Mouse (Mus musculus) intestine, embryonic 14.5 days (tissue): ENCODE measurements around the gene Creb1. TPM values are rescaled to one million over a fixed set of nuclear protein-coding genes. Genes with fewer than 3 reads are reported as not detected.
"Not testable (repeated sequence)": the region's sequence is repeated elsewhere in the genome, so short reads cannot be mapped to it uniquely, and the experiment has no call there.

Experiments
- ATAC-seq: fragments of 200-750 bp; cut with Nextera tagmentation; replicated peaks from 2 replicates; pipeline ENCODE4 v1.8.0; 2017; ENCODE audit warnings: low read depth, moderate number of reproducible peaks, moderate TSS enrichment, moderate library complexity; ENCODE audit not compliant: low FRiP score, low TSS enrichment
- DNase-seq: peaks from one replicate; pipeline ENCODE4 v3.0.0-alpha.2; 2018; ENCODE audit warnings: low spot score
- H3K27ac ChIP-seq: fragments of 300-500 bp; sonication (generic); 2 replicates; pipeline ENCODE4 v1.5.1; 2014; ENCODE audit warnings: low read depth, mild to moderate bottlenecking, control low read depth
- H3K27me3 ChIP-seq: fragments of 300-500 bp; sonication (generic); replicated peaks from 2 replicates; pipeline ENCODE4 v1.6.1; 2014; ENCODE audit warnings: low read length, control low read depth; ENCODE audit not compliant: control insufficient read depth, insufficient read depth
- H3K36me3 ChIP-seq: fragments of 300-500 bp; sonication (generic); 2 replicates; pipeline ENCODE4 v1.6.1; 2014; ENCODE audit warnings: low read length, control low read depth; ENCODE audit not compliant: control insufficient read depth, insufficient read depth
- H3K4me1 ChIP-seq: fragments of 300-500 bp; sonication (generic); replicated peaks from 2 replicates; pipeline ENCODE4 v1.6.1; 2014; ENCODE audit warnings: low read length, control low read depth, mixed read lengths; ENCODE audit not compliant: control insufficient read depth, insufficient read depth
- H3K4me2 ChIP-seq: fragments of 300-500 bp; sonication (generic); 2 replicates; pipeline ENCODE4 v1.6.1; 2014; ENCODE audit warnings: low read length
- H3K4me3 ChIP-seq: fragments of 300-500 bp; sonication (generic); 2 replicates; pipeline ENCODE4 v1.5.1; 2014; ENCODE audit warnings: low read depth, low read length, control low read depth, mixed read lengths
- H3K9ac ChIP-seq: fragments of 300-500 bp; sonication (generic); 2 replicates; pipeline ENCODE4 v1.6.1; 2014; ENCODE audit warnings: mild to moderate bottlenecking, low read length
- H3K9me3 ChIP-seq: fragments of 300-500 bp; sonication (generic); 2 replicates; pipeline ENCODE4 v1.6.1; 2016; ENCODE audit warnings: low read length, control low read depth; ENCODE audit not compliant: control insufficient read depth
- WGBS: fragments of 180-500 bp; shearing (Covaris S2); extraction: QIAGEN DNeasy Blood & Tissue Kit; methylation state at CpG from one replicate; pipeline ENCODE4 v1.1.7; 2014; 5-methylcytosine and 5-hydroxymethylcytosine counted together
- polyA plus RNA-seq: library from polyadenylated mRNA; unstranded; fragments of >200 nt; fragmentation: Nextera tagmentation; extraction: Ambion mirVana; gene quantifications from 2 replicates; pipeline ENCODE4 v1.2.1, GENCODE M21; 2014

The Creb1 gene
- polyA plus RNA-seq, 1 experiment from 2014 or later: 38.9 TPM

GRCm38 (mm10) chr1:64560105-64560504, 27.7 kb downstream of the Creb1 start:
- H3K27ac ChIP-seq: no peak overlapping the region
- WGBS: 97% methylated on average over 3 of the region's 3 CpGs
- peaks cover 49% of the 10 kb centered on the region for H3K36me3 ChIP-seq
- H3K4me1 ChIP-seq: no peaks in the 10 kb centered on the region
- H3K9me3 ChIP-seq: no peaks in the 10 kb centered on the region
- ATAC-seq: no peak
- no peak for DNase-seq
- no peak overlapping the region for H3K4me3 ChIP-seq
- H3K27me3 ChIP-seq: no peaks in the 10 kb centered on the region
- H3K4me2 ChIP-seq: no peak overlapping the region
- H3K9ac ChIP-seq: no peak overlapping the region

GRCm38 (mm10) chr1:64568206-64568605, 35.8 kb downstream of the Creb1 start:
- Histone ChIP-seq H3K36me3 (peaks cover 64% of the 10 kb centered on the region), H3K9ac (no peak overlapping the region), H3K27ac (no peak overlapping the region), H3K4me2 (no peak overlapping the region), H3K9me3 (no peaks in the 10 kb centered on the region), H3K27me3 (no peaks in the 10 kb centered on the region), H3K4me1 (no peaks in the 10 kb centered on the region), H3K4me3 (no peak overlapping the region)
- ATAC-seq (no peak), DNase-seq (no peak)

- H3K4me3 ChIP-seq: no peak overlapping the region
- DNase-seq (no peak), ATAC-seq (no peak)
- no peak overlapping the region for H3K27ac ChIP-seq
- H3K27me3 ChIP-seq: no peaks in the 10 kb centered on the region
- no peaks in the 10 kb centered on the region for H3K9me3 ChIP-seq
- peaks cover 57% of the 10 kb centered on the region for H3K36me3 ChIP-seq
- H3K9ac ChIP-seq: no peak overlapping the region
- no peaks in the 10 kb centered on the region for H3K4me1 ChIP-seq
- WGBS: 88% methylated on average over 7 of the region's 7 CpGs
- H3K4me2 ChIP-seq: no peak overlapping the region
Observed at GRCm38 (mm10) chr1:64576022-64576421, 43.6 kb downstream of the Creb1 start.

- H3K9me3 ChIP-seq: no peaks in the 10 kb centered on the region
- H3K27me3 ChIP-seq: no peaks in the 10 kb centered on the region
- H3K4me3 ChIP-seq: no peak overlapping the region
- no peaks in the 10 kb centered on the region for H3K4me1 ChIP-seq
- ATAC-seq (no peak), DNase-seq (no peak)
- no peak overlapping the region for H3K27ac ChIP-seq
- H3K4me2 ChIP-seq: no peak overlapping the region
- whole genome bisulfite sequencing: 88% methylated on average over 2 of the region's 2 CpGs
- peaks cover 60% of the 10 kb centered on the region for H3K36me3 ChIP-seq
- H3K9ac ChIP-seq: no peak overlapping the region
Observed at GRCm38 (mm10) chr1:64576732-64577131, 44.3 kb downstream of the Creb1 start.

- H3K27ac ChIP-seq, ATAC-seq, H3K9me3 ChIP-seq, H3K9ac ChIP-seq, H3K4me2 ChIP-seq, DNase-seq, H3K4me3 ChIP-seq, H3K4me1 ChIP-seq, H3K27me3 ChIP-seq: not testable (repeated sequence)
- H3K36me3 ChIP-seq: peaks cover 64% of the 10 kb centered on the region
- WGBS: 55% methylated on average over 9 of the region's 9 CpGs
Observed at GRCm38 (mm10) chr1:64577911-64578310, 45.5 kb downstream of the Creb1 start.

- Histone ChIP-seq H3K4me2 (no peak overlapping the region), H3K4me3 (no peak overlapping the region), H3K4me1 (no peaks in the 10 kb centered on the region), H3K27ac (no peak overlapping the region), H3K27me3 (no peaks in the 10 kb centered on the region), H3K9ac (no peak overlapping the region), H3K36me3 (peaks cover 62% of the 10 kb centered on the region), H3K9me3 (no peaks in the 10 kb centered on the region)
- DNase-seq (no peak), ATAC-seq (no peak)
- 93% methylated on average over 3 of the region's 3 CpGs for WGBS
Observed at GRCm38 (mm10) chr1:64578801-64579200, 46.4 kb downstream of the Creb1 start.

GRCm38 (mm10) chr1:64598926-64599325, 66.5 kb downstream of the Creb1 start:
- Histone ChIP-seq H3K9ac (no peak overlapping the region), H3K9me3 (no peaks in the 10 kb centered on the region), H3K4me2 (no peak overlapping the region), H3K36me3 (peaks cover 33% of the 10 kb centered on the region; the same call in 1 of the 2 replicates), H3K4me1 (no peaks in the 10 kb centered on the region), H3K27ac (no peak overlapping the region), H3K27me3 (no peaks in the 10 kb centered on the region), H3K4me3 (no peak overlapping the region)
- WGBS: 61% methylated on average over 5 of the region's 5 CpGs
- no peak for ATAC-seq
- no peak for DNase-seq

GRCm38 (mm10) chr1:64600413-64601077, 68.1 kb downstream of the Creb1 start:
- H3K4me3 ChIP-seq: no peak overlapping the region
- H3K9ac ChIP-seq: no peak overlapping the region
- H3K27ac ChIP-seq: no peak overlapping the region
- no peaks in the 10 kb centered on the region for H3K27me3 ChIP-seq
- H3K4me2 ChIP-seq: no peak overlapping the region
- ATAC-seq: no peak
- 84% methylated on average over 7 of the region's 7 CpGs for WGBS
- H3K4me1 ChIP-seq: no peaks in the 10 kb centered on the region
- peaks cover 46% of the 10 kb centered on the region for H3K36me3 ChIP-seq
- H3K9me3 ChIP-seq: no peaks in the 10 kb centered on the region
- DNase-seq: no peak

GRCm38 (mm10) chr1:64601242-64601842, 68.9 kb downstream of the Creb1 start:
- WGBS: 81% methylated on average over 6 of the region's 6 CpGs
- Histone ChIP-seq H3K27ac (no peak overlapping the region), H3K27me3 (no peaks in the 10 kb centered on the region), H3K4me3 (no peak overlapping the region), H3K4me2 (no peak overlapping the region), H3K9me3 (no peaks in the 10 kb centered on the region), H3K36me3 (peaks cover 46% of the 10 kb centered on the region), H3K4me1 (no peaks in the 10 kb centered on the region), H3K9ac (no peak overlapping the region)
- ATAC-seq (no peak), DNase-seq (no peak)
